Mouse (Mus musculus): Measurements from ENCODE around the gene Nhlh1. TPM values are rescaled to one million over a fixed set of nuclear protein-coding genes. Genes with fewer than 3 reads are reported as not detected.

The Nhlh1 gene
- polyA plus RNA-seq, 1 experiment from 2014 or later, result not detected

GRCm38 (mm10) chr1:172048241-172048734 lies 9.1 kb downstream of the Nhlh1 start:
- Histone ChIP-seq H3K9me3 (replicated peaks; ENCODE audit: control insufficient read depth, low read length) (no peaks in the 10 kb centered on the region), H3K36me3 (ENCODE audit: control insufficient read depth, insufficient read depth, low read length) (no peaks in the 10 kb centered on the region), H3K9ac (ENCODE audit: low read depth, low read length) (peak overlapping the region; percentile 49; the same call in 1 of the 2 replicates), H3K4me1 (ENCODE audit: control insufficient read depth, insufficient read depth, low read length) (peaks cover 6% of the 10 kb centered on the region), H3K27ac (ENCODE audit: low read depth, low read length) (no peak overlapping the region), H3K27me3 (ENCODE audit: control insufficient read depth, insufficient read depth, low read length) (peaks cover 27% of the 10 kb centered on the region), H3K4me2 (peak overlapping the region; percentile 48), H3K4me3 (ENCODE audit: low read depth, low read length) (peak overlapping the region; percentile 23; the same call in 1 of the 2 replicates)
- WGBS (ENCODE audit: insufficient replicate concordance), result 35% methylated on average over 6 of the region's 6 CpGs
- no peak for ATAC-seq (replicated peaks; ENCODE audit: insufficient number of reproducible peaks, low FRiP score, low TSS enrichment)

- no peaks in the 10 kb centered on the region for H3K9me3 ChIP-seq (replicated peaks; ENCODE audit: control insufficient read depth, low read length)
- H3K4me1 ChIP-seq (ENCODE audit: control insufficient read depth, insufficient read depth, low read length), result peaks cover 3% of the 10 kb centered on the region; the same call in 1 of the 2 replicates
- no peak overlapping the region for H3K4me3 ChIP-seq (ENCODE audit: low read depth, low read length)
- peaks cover 14% of the 10 kb centered on the region for H3K27me3 ChIP-seq (ENCODE audit: control insufficient read depth, insufficient read depth, low read length)
- no peak overlapping the region for H3K9ac ChIP-seq (ENCODE audit: low read depth, low read length)
- no peaks in the 10 kb centered on the region for H3K36me3 ChIP-seq (ENCODE audit: control insufficient read depth, insufficient read depth, low read length)
- no peak for ATAC-seq (replicated peaks; ENCODE audit: insufficient number of reproducible peaks, low FRiP score, low TSS enrichment)
- H3K4me2 ChIP-seq, result no peak overlapping the region
- WGBS (ENCODE audit: insufficient replicate concordance), result 11% methylated on average over 5 of the region's 5 CpGs
- no peak overlapping the region for H3K27ac ChIP-seq (ENCODE audit: low read depth, low read length)
Measured at GRCm38 (mm10) chr1:172046938-172047337, 10.4 kb downstream of the Nhlh1 start.

DNA sequence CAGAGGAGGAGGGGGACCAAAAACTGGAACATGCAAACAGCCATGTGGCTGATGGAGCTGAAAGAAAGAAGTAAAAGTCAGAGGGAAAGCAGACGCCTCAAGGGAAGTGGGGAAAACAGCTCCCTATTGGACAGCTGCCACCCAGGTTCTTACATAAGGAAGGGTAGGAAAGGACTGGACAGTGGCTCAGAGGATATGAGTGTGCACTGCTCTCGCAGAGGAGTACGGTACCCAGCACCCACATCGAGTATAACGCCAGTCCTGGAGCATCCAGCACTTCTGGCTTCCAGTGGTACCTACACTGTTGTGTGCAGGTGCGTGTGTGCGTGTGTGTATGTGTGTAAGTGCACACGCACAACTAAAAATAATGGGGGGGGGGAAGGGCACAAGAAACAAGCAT lies 11.0 kb downstream of the Nhlh1 start:
- Histone ChIP-seq H3K9ac (ENCODE audit: low read depth, low read length) (no peak overlapping the region), H3K27ac (ENCODE audit: low read depth, low read length) (no peak overlapping the region), H3K36me3 (ENCODE audit: control insufficient read depth, insufficient read depth, low read length) (no peaks in the 10 kb centered on the region), H3K4me1 (ENCODE audit: control insufficient read depth, insufficient read depth, low read length) (peaks cover 3% of the 10 kb centered on the region; the same call in 1 of the 2 replicates), H3K4me3 (ENCODE audit: low read depth, low read length) (no peak overlapping the region), H3K4me2 (no peak overlapping the region), H3K27me3 (ENCODE audit: control insufficient read depth, insufficient read depth, low read length) (peaks cover 14% of the 10 kb centered on the region), H3K9me3 (replicated peaks; ENCODE audit: control insufficient read depth, low read length) (no peaks in the 10 kb centered on the region)
- 66% methylated on average over 8 of the region's 8 CpGs for WGBS (ENCODE audit: insufficient replicate concordance)
- ATAC-seq (replicated peaks; ENCODE audit: insufficient number of reproducible peaks, low FRiP score, low TSS enrichment), result no peak

- no peaks in the 10 kb centered on the region for H3K9me3 ChIP-seq (replicated peaks; ENCODE audit: control insufficient read depth, low read length)
- WGBS (ENCODE audit: insufficient replicate concordance), result 95% methylated on average over 2 of the region's 2 CpGs
- no peak overlapping the region for H3K4me2 ChIP-seq
- no peaks in the 10 kb centered on the region for H3K27me3 ChIP-seq (ENCODE audit: control insufficient read depth, insufficient read depth, low read length)
- H3K4me3 ChIP-seq (ENCODE audit: low read depth, low read length), result no peak overlapping the region
- H3K36me3 ChIP-seq (ENCODE audit: control insufficient read depth, insufficient read depth, low read length), result no peaks in the 10 kb centered on the region
- H3K27ac ChIP-seq (ENCODE audit: low read depth, low read length), result no peak overlapping the region
- H3K4me1 ChIP-seq (ENCODE audit: control insufficient read depth, insufficient read depth, low read length), result peaks cover 13% of the 10 kb centered on the region
- ATAC-seq (replicated peaks; ENCODE audit: insufficient number of reproducible peaks, low FRiP score, low TSS enrichment), result no peak
- H3K9ac ChIP-seq (ENCODE audit: low read depth, low read length), result no peak overlapping the region
Measured at GRCm38 (mm10) chr1:172029914-172030313, 27.5 kb downstream of the Nhlh1 start.

GRCm38 (mm10) chr1:172028394-172029275 lies 28.7 kb downstream of the Nhlh1 start, which contains the start of gene Vangl2:
Gene Vangl2 (minus strand): TSS chr1:172028444.
- Histone ChIP-seq H3K36me3 (ENCODE audit: control insufficient read depth, insufficient read depth, low read length) (no peaks in the 10 kb centered on the region), H3K4me2 (peak within 1 kb of the TSS; percentile 71), H3K4me3 (ENCODE audit: low read depth, low read length) (peak within 1 kb of the TSS; percentile 84), H3K9me3 (replicated peaks; ENCODE audit: control insufficient read depth, low read length) (no peaks in the 10 kb centered on the region), H3K9ac (ENCODE audit: low read depth, low read length) (peak within 1 kb of the TSS; percentile 89), H3K27me3 (ENCODE audit: control insufficient read depth, insufficient read depth, low read length) (no peaks in the 10 kb centered on the region), H3K27ac (ENCODE audit: low read depth, low read length) (0 out of 2 replicates have a peak within 1 kb of the TSS, but pooled peaks have one; percentile 18), H3K4me1 (ENCODE audit: control insufficient read depth, insufficient read depth, low read length) (peaks cover 19% of the 10 kb centered on the region)
- ATAC-seq (replicated peaks; ENCODE audit: insufficient number of reproducible peaks, low FRiP score, low TSS enrichment), result no peak
- WGBS (ENCODE audit: insufficient replicate concordance), result 59% methylated on average over 21 of the region's 21 CpGs

- peak overlapping the region; percentile 84 for H3K4me3 ChIP-seq (ENCODE audit: low read depth, low read length)
- H3K27ac ChIP-seq (ENCODE audit: low read depth, low read length), result 0 out of 2 replicates have a peak overlapping the region, but pooled peaks have one; percentile 18
- H3K9me3 ChIP-seq (replicated peaks; ENCODE audit: control insufficient read depth, low read length), result no peaks in the 10 kb centered on the region
- 15% methylated on average over 10 of the region's 10 CpGs for WGBS (ENCODE audit: insufficient replicate concordance)
- no peaks in the 10 kb centered on the region for H3K27me3 ChIP-seq (ENCODE audit: control insufficient read depth, insufficient read depth, low read length)
- no peaks in the 10 kb centered on the region for H3K36me3 ChIP-seq (ENCODE audit: control insufficient read depth, insufficient read depth, low read length)
- H3K4me2 ChIP-seq, result peak overlapping the region; percentile 71
- ATAC-seq (replicated peaks; ENCODE audit: insufficient number of reproducible peaks, low FRiP score, low TSS enrichment), result no peak
- peaks cover 19% of the 10 kb centered on the region for H3K4me1 ChIP-seq (ENCODE audit: control insufficient read depth, insufficient read depth, low read length)
- peak overlapping the region; percentile 89 for H3K9ac ChIP-seq (ENCODE audit: low read depth, low read length)
Measured at GRCm38 (mm10) chr1:172027809-172028102, 29.6 kb downstream of the Nhlh1 start.

DNA sequence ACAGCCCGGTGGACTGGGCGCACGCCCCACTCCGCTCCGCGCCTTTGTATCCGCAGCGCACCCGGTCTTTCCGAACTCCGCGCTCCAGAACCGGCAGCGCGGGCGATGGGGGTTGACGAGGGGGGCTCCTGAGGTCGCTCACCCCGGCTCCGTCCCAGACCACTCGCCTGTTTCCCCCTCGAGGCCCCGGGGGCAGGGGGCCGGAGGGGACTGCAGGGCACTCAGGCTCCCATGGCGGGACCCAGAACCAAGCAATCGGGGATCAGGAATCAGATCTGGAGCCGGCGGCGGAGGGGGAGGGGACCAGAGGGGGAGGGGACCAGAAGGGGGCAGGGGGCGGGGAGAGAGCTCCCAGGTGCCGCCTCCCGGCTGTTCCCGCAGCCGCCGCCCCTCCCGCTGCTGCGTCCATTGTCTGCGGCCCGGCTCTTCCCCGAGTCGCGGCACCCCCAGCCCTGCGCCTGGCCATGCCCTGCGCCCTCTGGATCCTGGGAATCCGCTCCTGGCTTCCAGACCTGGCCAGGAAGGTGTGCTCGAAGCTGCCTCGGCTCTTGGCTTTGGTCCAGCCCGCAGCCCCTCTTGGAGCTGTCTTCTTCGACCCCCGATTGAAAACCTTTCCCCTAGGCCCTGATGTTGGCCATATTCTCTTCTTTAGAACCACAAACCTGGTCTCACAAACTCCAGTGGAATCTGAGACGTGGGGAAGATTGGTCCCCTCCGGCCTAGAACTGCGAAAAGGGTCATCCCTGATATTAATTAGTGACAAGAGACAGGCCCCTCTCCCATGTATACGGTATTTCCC lies 30.2 kb downstream of the Nhlh1 start:
- ATAC-seq (replicated peaks; ENCODE audit: insufficient number of reproducible peaks, low FRiP score, low TSS enrichment), result peak; percentile 87
- under 1% methylated on average over 52 of the region's 54 CpGs for WGBS (ENCODE audit: insufficient replicate concordance)
- peak overlapping the region; percentile 71 for H3K4me2 ChIP-seq

DNA sequence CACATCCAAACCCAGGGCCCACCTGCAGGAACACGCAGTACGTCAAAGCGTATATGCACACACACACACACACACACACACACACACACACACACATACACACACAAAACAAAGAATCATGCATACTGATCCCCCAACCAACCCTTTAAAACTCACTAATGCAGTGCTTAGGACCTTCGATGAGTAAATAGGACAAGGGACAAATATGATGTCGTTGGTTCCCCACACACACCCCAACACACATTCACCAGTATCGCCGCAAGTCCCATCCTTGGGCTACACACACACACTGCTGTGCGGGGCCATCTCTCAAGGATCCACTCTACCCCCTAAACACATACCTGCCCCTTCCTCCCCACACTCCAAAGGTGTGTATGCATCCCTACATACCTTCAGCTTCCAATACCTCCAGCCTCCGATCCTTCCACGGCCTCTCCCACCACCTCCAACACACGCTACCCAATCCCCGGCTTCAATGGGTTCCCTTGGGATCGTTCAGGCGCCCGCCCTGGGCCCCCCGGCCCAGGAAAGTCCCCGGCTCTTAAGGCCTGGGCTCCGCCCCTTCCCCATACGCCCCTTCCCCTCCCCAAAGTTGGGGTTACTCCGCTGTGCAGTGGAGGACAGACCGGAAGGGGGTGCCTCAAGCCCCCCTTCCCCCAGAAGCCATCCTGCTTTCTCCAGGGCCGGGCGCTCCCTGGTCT lies 31.0 kb downstream of the Nhlh1 start:
- Histone ChIP-seq H3K27me3 (ENCODE audit: control insufficient read depth, insufficient read depth, low read length) (no peaks in the 10 kb centered on the region), H3K36me3 (ENCODE audit: control insufficient read depth, insufficient read depth, low read length) (no peaks in the 10 kb centered on the region), H3K4me3 (ENCODE audit: low read depth, low read length) (peak overlapping the region; percentile 84), H3K9me3 (replicated peaks; ENCODE audit: control insufficient read depth, low read length) (no peaks in the 10 kb centered on the region), H3K9ac (ENCODE audit: low read depth, low read length) (peak overlapping the region; percentile 89), H3K4me2 (peak overlapping the region; percentile 71), H3K4me1 (ENCODE audit: control insufficient read depth, insufficient read depth, low read length) (peaks cover 19% of the 10 kb centered on the region), H3K27ac (ENCODE audit: low read depth, low read length) (peak overlapping the region; percentile 78)
- ATAC-seq (replicated peaks; ENCODE audit: insufficient number of reproducible peaks, low FRiP score, low TSS enrichment), result peak; percentile 52
- 4% methylated on average over 21 of the region's 23 CpGs for WGBS (ENCODE audit: insufficient replicate concordance)

More for the DNA sequence above, 30.2 kb downstream of the Nhlh1 start:
- Histone ChIP-seq H3K9ac (ENCODE audit: low read depth, low read length) (peak overlapping the region; percentile 89), H3K4me1 (ENCODE audit: control insufficient read depth, insufficient read depth, low read length) (peaks cover 19% of the 10 kb centered on the region), H3K9me3 (replicated peaks; ENCODE audit: control insufficient read depth, low read length) (no peaks in the 10 kb centered on the region), H3K27ac (ENCODE audit: low read depth, low read length) (peak overlapping the region; percentile 78), H3K4me3 (ENCODE audit: low read depth, low read length) (peak overlapping the region; percentile 84), H3K36me3 (ENCODE audit: control insufficient read depth, insufficient read depth, low read length) (no peaks in the 10 kb centered on the region), H3K27me3 (ENCODE audit: control insufficient read depth, insufficient read depth, low read length) (no peaks in the 10 kb centered on the region)
